Mouse (Mus musculus) liver, embryonic 14.5 days (tissue): ENCODE measurements around the gene Adamts17. TPM values are rescaled to one million over a fixed set of nuclear protein-coding genes. Genes with fewer than 3 reads are reported as not detected.

Source experiments
- ATAC-seq: fragments of 200-750 bp; cut with Nextera tagmentation; 2 replicates; pipeline ENCODE4 v1.8.0; 2017; ENCODE audit warnings: moderate number of reproducible peaks, mild to moderate bottlenecking, moderate library complexity; ENCODE audit not compliant: insufficient read depth
- DNase-seq, 3 experiments: peaks; one replicate each; pipeline ENCODE4 v3.0.0-alpha.2; 2012 to 2013; ENCODE audit warnings: low read depth in 3 of 3, low spot score in 3 of 3
- H3K27ac ChIP-seq: fragments of 300-500 bp; sonication (generic); 2 replicates; pipeline ENCODE4 v1.5.1; 2014; ENCODE audit warnings: moderate library complexity, mild to moderate bottlenecking, control low read depth, inconsistent platforms
- H3K27me3 ChIP-seq: fragments of 300-500 bp; sonication (generic); 2 replicates; pipeline ENCODE4 v1.6.1; 2014; ENCODE audit warnings: mild to moderate bottlenecking, low read length, moderate library complexity; ENCODE audit not compliant: control insufficient read depth, insufficient read depth
- H3K36me3 ChIP-seq: fragments of 300-500 bp; sonication (generic); replicated peaks from 2 replicates; pipeline ENCODE4 v1.6.1; 2014; ENCODE audit warnings: low read depth; ENCODE audit not compliant: control insufficient read depth, insufficient read depth
- H3K4me1 ChIP-seq, 2 experiments: fragments of 200-500 bp in 1 of 2; fragments of 300-500 bp in 1 of 2; sonication (generic) in 1 of 2; replicated peaks; 2 replicates each; pipeline ENCODE4 v1.6.1; 2012 to 2014; ENCODE audit warnings: antibody characterized with exemption in 1 of 2, inconsistent platforms in 1 of 2, low read length in 1 of 2; ENCODE audit not compliant: control insufficient read depth in 2 of 2, insufficient read depth in 2 of 2
- H3K4me2 ChIP-seq: fragments of 300-500 bp; sonication (generic); 2 replicates; pipeline ENCODE4 v1.6.1; 2014; ENCODE audit warnings: low read depth, mild to moderate bottlenecking, control low read depth, moderate library complexity
- H3K4me3 ChIP-seq, 2 experiments: fragments of 200-500 bp in 1 of 2; fragments of 300-500 bp in 1 of 2; sonication (generic) in 1 of 2; 2 replicates each; pipeline ENCODE4 v1.5.1; 2012 to 2014; ENCODE audit warnings: low read depth in 2 of 2, low read length in 2 of 2, mild to moderate bottlenecking in 2 of 2, control low read depth in 1 of 2, inconsistent platforms in 1 of 2, moderate library complexity in 1 of 2; ENCODE audit not compliant: insufficient read depth in 1 of 2
- H3K9ac ChIP-seq: fragments of 300-500 bp; sonication (generic); replicated peaks from 2 replicates; pipeline ENCODE4 v1.6.1; 2014; ENCODE audit warnings: mild to moderate bottlenecking, control low read depth, moderate library complexity
- H3K9me3 ChIP-seq: fragments of 300-500 bp; sonication (generic); 2 replicates; pipeline ENCODE4 v1.6.1; 2016; ENCODE audit warnings: low read length, mixed read lengths; ENCODE audit not compliant: control insufficient read depth
- CTCF ChIP-seq: IDR thresholded peaks from 2 replicates; pipeline ENCODE4 v1.5.1; 2016; ENCODE audit warnings: antibody characterized with exemption, low read depth, control low read depth
- EP300 ChIP-seq: IDR thresholded peaks from 2 replicates; pipeline ENCODE4 v1.6.1; 2016; ENCODE audit warnings: antibody characterized with exemption, low read depth
- WGBS: fragments of 180-500 bp; shearing (Covaris S2); extraction: QIAGEN DNeasy Blood & Tissue Kit; methylation state at CpG from one replicate; pipeline ENCODE4 v1.1.7; 2014; ENCODE audit not compliant: insufficient replicate concordance; 5-methylcytosine and 5-hydroxymethylcytosine counted together
- polyA plus RNA-seq, 2 experiments: library from polyadenylated mRNA; depleted of rRNA in 1 of 2; stranded (reverse) in 1 of 2; unstranded in 1 of 2; fragments of >200 nt; fragmentation: Nextera tagmentation in 1 of 2; extraction: Ambion mirVana in 1 of 2; gene quantifications; 2 replicates each; pipeline versions ENCODE4 v1.2.1 to v1.2.3; 2012 to 2014

Gene Adamts17
- polyA plus RNA-seq, 2 experiments = 0.15 TPM; not detected in 1

DNA sequence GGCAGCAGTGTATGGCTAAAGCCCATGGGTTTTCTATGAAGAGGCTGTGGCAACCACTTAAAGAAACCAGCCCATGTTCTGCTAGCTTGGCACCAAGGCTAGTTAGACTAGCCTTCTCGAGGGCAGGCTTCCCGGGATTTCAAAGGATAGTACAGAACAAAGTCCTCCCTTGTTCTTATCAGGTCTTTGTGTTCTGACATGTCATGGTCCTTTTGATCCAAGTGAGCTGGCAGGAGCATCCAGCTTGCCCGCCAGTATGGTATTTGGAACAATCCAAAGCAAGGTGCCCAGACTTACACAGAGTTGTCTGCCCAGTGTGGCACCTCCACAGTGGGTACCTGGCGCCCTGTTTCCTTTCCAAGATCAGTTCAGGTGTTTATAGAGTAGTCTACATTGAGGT lies 101.2 kb downstream of the Adamts17 start:
- H3K9me3 ChIP-seq = no peaks in the 10 kb centered on the region
- no peak overlapping the region for H3K9ac ChIP-seq
- ATAC-seq = no peak
- H3K27me3 ChIP-seq = no peaks in the 10 kb centered on the region
- WGBS = 53% methylated on average over 4 of the region's 4 CpGs
- no peaks in the 10 kb centered on the region for H3K4me1 ChIP-seq
- TF ChIP-seq CTCF (no peak), EP300 (no peak)
- no peak overlapping the region for H3K4me2 ChIP-seq
- H3K27ac ChIP-seq = no peak overlapping the region
- H3K36me3 ChIP-seq = no peaks in the 10 kb centered on the region
- H3K4me3 ChIP-seq = no peak overlapping the region
- DNase-seq = no peak

DNA sequence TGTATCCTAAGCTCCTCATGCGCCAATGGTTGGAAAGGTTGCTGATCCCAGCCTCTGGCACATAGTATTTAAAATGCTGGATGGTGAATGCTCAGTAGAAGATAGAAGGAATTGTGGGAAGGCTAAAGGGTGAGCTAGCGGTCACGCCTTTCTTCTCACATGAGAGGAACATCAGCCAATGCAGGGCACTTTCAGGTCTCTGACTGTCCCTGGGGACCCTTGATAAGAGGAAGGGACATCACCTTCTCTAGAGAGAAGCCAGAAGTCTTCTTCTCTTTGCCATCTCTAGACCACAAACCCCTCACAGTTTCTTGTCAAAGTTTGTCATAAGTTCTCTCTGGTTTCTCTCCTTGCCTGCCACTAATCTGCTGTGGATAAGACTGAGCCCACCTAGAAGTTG lies 109.5 kb downstream of the Adamts17 start:
- no peak overlapping the region for H3K4me2 ChIP-seq
- TF ChIP-seq CTCF (no peak), EP300 (no peak)
- WGBS = 52% methylated on average over 3 of the region's 3 CpGs

DNA sequence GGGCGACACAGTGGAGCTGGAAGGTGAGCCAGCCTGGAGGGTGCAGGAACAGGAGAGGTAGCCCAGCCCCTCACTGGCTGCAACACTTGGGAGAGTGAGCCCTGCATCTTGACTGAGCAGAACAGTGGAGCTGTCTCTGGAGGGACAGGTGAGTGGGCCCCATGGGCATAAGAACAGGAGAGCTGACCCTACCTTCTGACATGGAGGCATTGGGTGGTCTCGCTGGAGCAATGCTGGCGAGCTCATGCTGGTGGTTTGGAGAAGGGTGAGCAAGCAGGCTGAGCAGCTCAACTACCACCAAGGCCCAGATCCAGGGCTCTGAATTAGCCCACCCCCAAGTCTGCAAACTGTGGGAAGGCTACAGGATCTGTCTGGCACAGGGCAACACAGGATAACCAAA lies 113.4 kb downstream of the Adamts17 start:
- TF ChIP-seq CTCF (no peak), EP300 (no peak)
- no peak overlapping the region for H3K4me3 ChIP-seq
- 61% methylated on average over 3 of the region's 3 CpGs for WGBS
- no peaks in the 10 kb centered on the region for H3K36me3 ChIP-seq
- DNase-seq (no peak), ATAC-seq (no peak)
- peaks cover 0 to 11% of the 10 kb centered on the region in 2 experiments; a peak in 2 of 4 replicates for H3K4me1 ChIP-seq
- H3K4me2 ChIP-seq = no peak overlapping the region
- H3K27me3 ChIP-seq = no peaks in the 10 kb centered on the region
- no peak overlapping the region for H3K9ac ChIP-seq
- H3K9me3 ChIP-seq = no peaks in the 10 kb centered on the region
- H3K27ac ChIP-seq = no peak overlapping the region

More for the DNA sequence above, 109.5 kb downstream of the Adamts17 start:
- peaks cover 0 to 2% of the 10 kb centered on the region in 2 experiments; a peak in 2 of 4 replicates for H3K4me1 ChIP-seq
- no peaks in the 10 kb centered on the region for H3K27me3 ChIP-seq
- H3K27ac ChIP-seq = no peak overlapping the region
- ATAC-seq (no peak), DNase-seq (no peak)
- H3K9me3 ChIP-seq = no peaks in the 10 kb centered on the region
- H3K4me3 ChIP-seq = no peak overlapping the region
- no peaks in the 10 kb centered on the region for H3K36me3 ChIP-seq
- H3K9ac ChIP-seq = no peak overlapping the region

DNA sequence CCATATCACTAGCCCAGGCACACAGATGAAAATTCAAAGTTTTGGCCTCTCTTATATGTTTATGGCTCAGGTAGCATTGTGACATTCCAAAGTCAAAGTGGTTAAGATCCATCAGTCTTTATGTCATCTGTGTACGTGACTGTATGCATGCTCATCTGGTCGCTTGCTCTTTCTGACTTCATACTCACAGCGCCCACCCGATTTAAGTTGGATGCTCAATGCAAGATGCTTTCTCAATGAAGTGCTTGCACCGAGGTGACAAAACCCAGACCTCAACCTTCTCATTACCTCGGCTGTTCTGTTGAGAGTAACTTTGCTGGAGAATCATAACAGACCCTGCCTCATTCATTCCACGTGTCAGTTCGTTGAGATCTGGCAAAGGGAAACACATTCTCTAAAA lies 114.5 kb downstream of the Adamts17 start:
- 47% methylated on average over 8 of the region's 8 CpGs for WGBS
- no peaks in the 10 kb centered on the region for H3K36me3 ChIP-seq
- peaks cover 0 to 11% of the 10 kb centered on the region in 2 experiments; a peak in 2 of 4 replicates for H3K4me1 ChIP-seq
- no peak overlapping the region for H3K4me2 ChIP-seq
- ATAC-seq (no peak), DNase-seq (no peak)
- TF ChIP-seq CTCF = no peak
- TF ChIP-seq EP300 = no peak
- H3K4me3 ChIP-seq = no peak overlapping the region
- H3K9me3 ChIP-seq = no peaks in the 10 kb centered on the region
- no peak overlapping the region for H3K9ac ChIP-seq
- H3K27ac ChIP-seq = no peak overlapping the region
- no peaks in the 10 kb centered on the region for H3K27me3 ChIP-seq

DNA sequence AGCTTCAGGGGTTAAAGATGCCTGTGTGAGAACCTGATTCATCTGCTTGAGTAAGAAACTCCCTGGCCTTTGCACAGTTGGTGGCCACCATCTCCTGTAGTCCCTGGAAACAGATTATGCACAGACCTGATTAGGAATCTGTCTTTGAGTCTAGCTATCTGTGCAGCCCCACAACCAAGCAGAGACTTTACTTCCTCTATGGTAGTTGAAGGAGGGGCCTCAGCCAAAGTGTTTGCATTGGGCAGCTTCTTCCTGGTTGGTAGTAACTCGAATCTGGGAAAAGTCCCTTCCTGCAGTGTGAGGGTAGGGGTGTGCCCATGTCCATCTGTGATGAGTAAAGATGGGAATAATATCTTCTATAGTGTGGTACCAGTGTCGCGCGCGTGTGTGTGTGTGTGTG lies 115.2 kb downstream of the Adamts17 start:
- no peaks in the 10 kb centered on the region for H3K27me3 ChIP-seq
- peaks cover 0 to 11% of the 10 kb centered on the region in 2 experiments; a peak in 2 of 4 replicates for H3K4me1 ChIP-seq
- H3K36me3 ChIP-seq = no peaks in the 10 kb centered on the region
- DNase-seq (no peak), ATAC-seq (no peak)
- no peaks in the 10 kb centered on the region for H3K9me3 ChIP-seq
- WGBS = 68% methylated on average over 5 of the region's 5 CpGs
- TF ChIP-seq EP300 (no peak), CTCF (no peak)
- no peak overlapping the region for H3K4me2 ChIP-seq
- no peak overlapping the region for H3K27ac ChIP-seq
- no peak overlapping the region for H3K9ac ChIP-seq
- no peak overlapping the region for H3K4me3 ChIP-seq
